Mouse (Mus musculus): ENCODE data around the gene Acadl. TPM values are rescaled to one million over a fixed set of nuclear protein-coding genes. Genes with fewer than 3 reads are reported as not detected.

Gene Acadl
- polyA plus RNA-seq, 1 experiment from 2014 or later = 125 TPM

Other genes starting within 250 kb of the Acadl start
- gene Rpe, start 162.4 kb downstream of the Acadl start, polyA plus RNA-seq (2015; fragmentation: Nextera tagmentation; extraction: Ambion mirVana) = 45.5 and 51.1 TPM in 2 replicates
- 16.3 and 20.1 TPM in 2 replicates for gene Kansl1l, start 45.7 kb downstream of the Acadl start, polyA plus RNA-seq (2015; fragmentation: Nextera tagmentation; extraction: Ambion mirVana)
- 51.7 and 109 TPM in 2 replicates for gene Myl1, start 82.1 kb upstream of the Acadl start, polyA plus RNA-seq (2015; fragmentation: Nextera tagmentation; extraction: Ambion mirVana)
- gene Lancl1, start 175.6 kb upstream of the Acadl start, polyA plus RNA-seq (2015; fragmentation: Nextera tagmentation; extraction: Ambion mirVana) = 79.9 and 82.5 TPM in 2 replicates